Mouse (Mus musculus): ENCODE data around the gene Ell2.

DNA sequence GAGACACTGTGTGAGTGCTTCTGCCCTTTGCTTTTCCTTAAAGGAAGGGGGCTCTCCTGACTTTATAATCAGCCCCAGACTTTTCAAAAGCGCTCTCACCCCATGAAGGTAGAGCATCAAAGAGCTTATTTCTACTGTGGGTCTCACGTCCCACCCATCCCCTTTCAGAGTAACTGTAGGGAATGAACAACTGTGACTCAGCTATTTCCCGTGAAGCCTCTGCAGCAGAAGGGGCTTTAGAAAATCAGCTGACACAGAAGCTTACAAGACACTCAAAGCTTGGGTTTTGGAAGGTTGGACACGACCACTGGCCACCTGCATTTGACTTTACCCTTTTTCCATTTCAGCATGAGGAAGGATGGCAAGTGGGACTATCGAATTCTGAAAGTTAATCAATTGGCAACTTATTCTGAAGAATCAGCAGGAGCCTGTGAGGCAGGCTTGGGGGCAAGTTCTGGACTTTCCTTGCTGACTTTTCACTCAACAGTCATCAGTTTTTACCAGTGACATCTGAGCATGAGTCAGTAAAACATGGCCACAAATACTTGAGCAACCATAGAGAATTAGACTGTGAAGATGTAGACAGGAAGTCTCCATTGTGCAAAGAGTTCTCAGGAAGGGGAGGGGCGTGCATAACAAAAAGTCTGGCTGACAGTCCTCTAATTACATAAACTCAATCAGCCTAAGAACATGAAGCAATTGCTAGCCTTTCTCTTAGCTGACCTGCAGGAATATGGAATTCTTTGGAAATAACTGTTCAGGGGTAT lies 87.5 kb downstream of the Ell2 start:
- TF ChIP-seq CTCF (IDR thresholded peaks at IDR 0.05; ENCODE audit: low read depth) (no peak), EP300 (IDR thresholded peaks at IDR 0.05; ENCODE audit: low read depth) (no peak)
